8 mouse cellular contexts compared by ENCODE assay signal in the genomic region with DNA sequence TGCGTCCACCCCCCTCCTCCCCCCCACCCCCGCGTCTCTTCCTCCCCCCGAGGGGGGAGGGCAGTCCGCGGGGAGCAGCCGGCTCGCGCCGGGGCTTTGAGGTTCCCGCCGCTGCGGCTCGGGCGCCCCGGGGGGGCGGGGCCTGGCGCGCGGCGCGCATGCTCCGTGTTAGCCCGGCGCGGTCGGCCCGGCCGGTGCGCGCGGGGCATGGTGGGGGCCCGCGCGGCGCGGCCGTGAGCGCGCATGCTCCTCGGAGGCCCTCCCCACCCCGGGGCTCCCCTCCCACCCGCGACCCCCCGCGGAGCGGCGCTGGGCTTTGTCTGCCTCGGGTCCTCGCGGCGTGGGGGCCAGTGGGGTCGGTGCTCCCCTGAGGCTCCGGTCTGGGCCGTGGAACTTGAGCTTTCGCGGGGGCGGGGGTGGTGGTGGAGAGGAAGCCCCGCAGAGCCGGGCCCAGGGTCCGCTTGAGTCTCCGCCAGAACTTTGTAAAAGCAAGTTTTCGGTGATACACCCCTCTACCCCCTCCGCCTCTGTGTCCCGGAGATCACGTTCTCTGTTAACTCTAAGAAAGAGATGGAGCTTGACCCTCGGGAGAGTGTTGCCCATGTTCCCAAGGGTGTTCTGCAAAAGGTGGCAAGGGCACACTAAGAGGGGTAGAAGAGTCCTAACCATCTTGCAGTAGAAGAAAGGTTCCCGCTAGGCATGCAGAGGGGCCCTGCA. TPM values are rescaled to one million over a fixed set of nuclear protein-coding genes. Genes with fewer than 3 reads are reported as not detected.
DNase-seq lines count a peak whose midpoint lies in the region; ATAC-seq lines count a peak whose summit lies in the region.

No protein-coding gene starts in this region.

- DNase-seq in monocyte, adult 2 months (ENCODE audit: low read depth in 1 of 2, low spot score in 2 of 2) = peak; percentile 14 to 53
- DNase-seq in embryonic facial prominence, embryonic 10.5 days (ENCODE audit: low spot score) = peak; percentile 92
- peak; percentile 99 for DNase-seq in heart, adult 11 months
- DNase-seq in kidney, adult 18-20 months = peak; percentile 87
- peak; percentile 81 to 82 for DNase-seq in spleen, postnatal 14 days (ENCODE audit: low spot score in 2 of 2)

- no peaks in the 10 kb centered on the region for H3K9me3 ChIP-seq in embryonic facial prominence, embryonic 10.5 days
- H3K9me3 ChIP-seq in limb, embryonic 15.5 days = no peaks in the 10 kb centered on the region
- H3K9me3 ChIP-seq in midbrain, embryonic 16.5 days (replicated peaks; ENCODE audit: control insufficient read depth, low read length, poor library complexity, severe bottlenecking) = no peaks in the 10 kb centered on the region

- peak overlapping the region; percentile 92 for H3K9ac ChIP-seq in limb, embryonic 15.5 days
- H3K9ac ChIP-seq in midbrain, embryonic 16.5 days (ENCODE audit: low read depth, low read length) = peak overlapping the region; percentile 87

- peaks cover 63% of the 10 kb centered on the region for H3K4me1 ChIP-seq in embryonic facial prominence, embryonic 10.5 days
- peaks cover 54% of the 10 kb centered on the region for H3K4me1 ChIP-seq in limb, embryonic 15.5 days
- peaks cover 29% of the 10 kb centered on the region for H3K4me1 ChIP-seq in midbrain, embryonic 16.5 days (ENCODE audit: control insufficient read depth, insufficient read depth, low read length)

- no peak for ATAC-seq in monocyte, adult 5-6 weeks (replicated peaks; ENCODE audit: insufficient number of reproducible peaks, low FRiP score, low TSS enrichment, poor library complexity, severe bottlenecking)
- peak; percentile 82 for ATAC-seq in limb, embryonic 15.5 days (ENCODE audit: insufficient number of reproducible peaks, low FRiP score, low TSS enrichment, low read depth)
- peak; percentile 77 for ATAC-seq in midbrain, embryonic 16.5 days

- H3K36me3 ChIP-seq in embryonic facial prominence, embryonic 10.5 days (replicated peaks) = peaks cover 43% of the 10 kb centered on the region
- H3K36me3 ChIP-seq in limb, embryonic 15.5 days = peaks cover 12% of the 10 kb centered on the region; the same call in 1 of the 2 replicates
- no peaks in the 10 kb centered on the region for H3K36me3 ChIP-seq in midbrain, embryonic 16.5 days (ENCODE audit: control insufficient read depth, insufficient read depth, low read length)

- H3K4me2 ChIP-seq in limb, embryonic 15.5 days = peak overlapping the region; percentile 81
- peak overlapping the region; percentile 91 for H3K4me2 ChIP-seq in midbrain, embryonic 16.5 days (ENCODE audit: low read length)

- peak overlapping the region; percentile 100 for H3K27ac ChIP-seq in embryonic facial prominence, embryonic 10.5 days (replicated peaks)
- peak overlapping the region; percentile 98 for H3K27ac ChIP-seq in limb, embryonic 15.5 days
- peak overlapping the region; percentile 90 for H3K27ac ChIP-seq in midbrain, embryonic 16.5 days (ENCODE audit: low read length)

- peak overlapping the region; percentile 95 for H3K4me3 ChIP-seq in embryonic facial prominence, embryonic 10.5 days
- peak overlapping the region; percentile 86 for H3K4me3 ChIP-seq in limb, embryonic 15.5 days
- peak overlapping the region; percentile 85 for H3K4me3 ChIP-seq in midbrain, embryonic 16.5 days (ENCODE audit: low read depth, low read length)

- 1% methylated on average over 51 of the region's 68 CpGs for WGBS in embryonic facial prominence, embryonic 10.5 days
- under 1% methylated on average over 30 of the region's 68 CpGs for WGBS in limb, embryonic 15.5 days
- WGBS in midbrain, embryonic 16.5 days = 2% methylated on average over 27 of the region's 68 CpGs

- H3K27me3 ChIP-seq in embryonic facial prominence, embryonic 10.5 days (replicated peaks; ENCODE audit: low read depth, poor library complexity, severe bottlenecking) = peaks cover 30% of the 10 kb centered on the region
- no peaks in the 10 kb centered on the region; the same call in 1 of the 2 replicates for H3K27me3 ChIP-seq in limb, embryonic 15.5 days
- H3K27me3 ChIP-seq in midbrain, embryonic 16.5 days (ENCODE audit: control insufficient read depth, insufficient read depth, low read depth, low read length) = peaks cover 12% of the 10 kb centered on the region

RNA-seq across cellular contexts. Expression of a gene that starts 2.4 kb away (rescaled TPM):
- 37.9 to 43.0 TPM (median 38.5 TPM) in 3 replicates for total RNA-seq in monocyte, adult 5-6 weeks (2017)
- polyA plus RNA-seq in embryonic facial prominence, embryonic 10.5 days (2016; fragmentation: Nextera tagmentation; extraction: Ambion mirVana) = 54.4 and 59.8 TPM in 2 replicates
- 31.0 and 32.5 TPM in 2 replicates for polyA plus RNA-seq in limb, embryonic 15.5 days (2015; fragmentation: Nextera tagmentation; extraction: Ambion mirVana)
- 9.7 and 11.5 TPM in 2 replicates for polyA plus RNA-seq in midbrain, embryonic 16.5 days (2015; fragmentation: Nextera tagmentation; extraction: Ambion mirVana)

RNA-seq across cellular contexts. Expression of a gene that starts 37.0 kb away (rescaled TPM):
- total RNA-seq in monocyte, adult 5-6 weeks (2017) = 139 to 166 TPM (median 160 TPM) in 3 replicates
- polyA plus RNA-seq in embryonic facial prominence, embryonic 10.5 days (2016; fragmentation: Nextera tagmentation; extraction: Ambion mirVana) = 17.9 and 18.2 TPM in 2 replicates
- polyA plus RNA-seq in limb, embryonic 15.5 days (2015; fragmentation: Nextera tagmentation; extraction: Ambion mirVana) = 22.4 and 23.0 TPM in 2 replicates
- 24.5 and 27.8 TPM in 2 replicates for polyA plus RNA-seq in midbrain, embryonic 16.5 days (2015; fragmentation: Nextera tagmentation; extraction: Ambion mirVana)

RNA-seq across cellular contexts. Expression of a gene that starts 39.7 kb away (rescaled TPM):
- total RNA-seq in monocyte, adult 5-6 weeks (2017) = not detected in 3 replicates
- polyA plus RNA-seq in embryonic facial prominence, embryonic 10.5 days (2016; fragmentation: Nextera tagmentation; extraction: Ambion mirVana) = not detected in 2 replicates
- polyA plus RNA-seq in limb, embryonic 15.5 days (2015; fragmentation: Nextera tagmentation; extraction: Ambion mirVana) = not detected in 2 replicates
- polyA plus RNA-seq in midbrain, embryonic 16.5 days (2015; fragmentation: Nextera tagmentation; extraction: Ambion mirVana) = not detected in 2 replicates

Comparison
In these comparisons a context has a peak if more than half of its experiments do, and no peak if none do; other contexts are left out.
1. DNase-seq: peak in every context shown above with its lines; median percentile 99 in heart, adult 11 months; 92 in embryonic facial prominence, embryonic 10.5 days; 87 in kidney, adult 18-20 months; 82 in spleen, postnatal 14 days; 34 in monocyte, adult 2 months.